Mouse (Mus musculus) ovary, adult 18-20 months (tissue): ENCODE data around the gene Gm20403.
"Not testable (repeated sequence)": the region's sequence is repeated elsewhere in the genome, so short reads cannot be mapped to it uniquely, and the experiment has no call there.

Experiments used
- DNase-seq: peaks from one replicate; pipeline ENCODE4 v3.0.0; 2022; ENCODE audit warnings: low spot score, mixed read lengths

Gm20403 gene

GRCm38 (mm10) chr12:54986052-54986717 is at the start of gene Gm20403:
Gm20403 (minus strand) TSS chr12:54986529.
- DNase-seq: peak; percentile 65

DNA sequence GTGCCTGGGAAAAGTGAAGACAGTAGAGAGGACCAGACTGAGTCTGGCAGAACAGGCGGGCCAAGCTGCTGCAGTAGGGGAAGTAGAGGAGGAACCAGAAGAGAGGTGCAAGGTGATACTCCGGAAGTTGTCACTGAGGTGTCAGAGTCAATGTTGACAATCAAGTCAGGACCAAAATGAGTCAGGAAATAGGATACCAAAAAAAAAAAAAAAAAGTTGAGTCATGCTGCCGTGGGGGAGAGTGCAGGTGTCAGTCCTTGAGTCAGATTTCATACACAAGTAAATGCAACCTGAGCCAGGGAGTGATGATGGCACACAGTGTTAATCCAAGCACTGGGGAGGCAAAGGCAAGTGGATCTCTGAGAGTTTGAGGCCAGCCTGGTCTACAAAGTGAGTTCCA is 40.8 kb upstream of the Gm20403 start:
- no peak for DNase-seq

GRCm38 (mm10) chr12:55023284-55023683 is 37.0 kb upstream of the Gm20403 start:
- no peak for DNase-seq

DNA sequence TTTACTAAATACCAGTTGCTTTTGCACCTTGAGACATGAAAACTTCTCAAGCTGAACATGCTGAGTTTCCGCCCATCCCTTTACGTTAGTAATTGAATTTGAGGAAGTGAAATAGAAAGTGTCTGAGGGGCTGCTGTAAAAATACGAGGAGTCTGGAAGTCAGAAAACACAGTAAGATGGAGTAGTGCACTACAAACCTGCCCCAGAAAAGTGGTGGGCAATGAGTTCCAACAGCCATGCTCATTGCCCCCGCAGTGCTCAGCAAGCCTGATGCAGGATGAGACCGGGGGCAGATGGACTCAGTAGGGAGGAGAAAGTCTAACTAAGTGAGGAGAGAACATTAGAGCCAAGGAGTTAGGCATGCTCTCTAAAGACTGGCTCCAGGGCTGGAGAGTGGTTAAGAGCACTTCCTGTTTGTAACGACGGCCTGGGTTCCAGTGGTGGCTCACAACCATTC is 33.1 kb upstream of the Gm20403 start:
- no peak for DNase-seq

DNA sequence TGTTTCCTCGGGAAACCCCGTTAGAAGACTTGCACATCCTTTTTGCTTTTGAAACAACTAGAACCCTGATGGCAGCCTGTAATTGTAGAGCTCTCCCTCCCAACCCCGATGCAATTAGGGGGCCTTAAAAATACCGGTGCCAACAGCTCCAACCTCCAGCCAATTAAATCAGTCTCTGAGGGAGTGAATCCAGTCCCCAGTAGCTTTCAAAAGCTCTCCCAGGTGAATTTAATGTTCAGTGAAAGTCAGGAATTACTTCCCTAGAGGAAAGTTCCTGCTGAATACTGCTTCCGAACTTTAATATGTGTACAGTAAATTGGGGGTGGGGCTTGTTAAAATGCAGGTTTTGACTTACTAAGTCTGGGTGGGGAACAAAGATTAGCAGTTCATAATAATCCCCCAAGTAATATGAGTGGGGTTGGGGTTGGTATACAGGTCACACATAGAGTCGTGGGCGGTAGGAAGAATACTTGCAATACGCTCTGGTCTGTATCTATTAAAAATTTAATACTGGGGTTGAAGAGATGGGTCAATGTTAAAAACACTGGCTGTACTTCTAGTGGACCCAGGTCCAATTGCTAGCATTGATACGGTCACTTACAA is 30.9 kb upstream of the Gm20403 start:
- DNase-seq: no peak

GRCm38 (mm10) chr12:55016339-55017118 is 30.2 kb upstream of the Gm20403 start:
- DNase-seq: no peak

GRCm38 (mm10) chr12:55015428-55015827 is 29.1 kb upstream of the Gm20403 start:
- no peak for DNase-seq

GRCm38 (mm10) chr12:55013626-55014398 is 27.5 kb upstream of the Gm20403 start, which contains the start of gene Baz1a:
Baz1a (minus strand) TSS chr12:55014348.
- DNase-seq: no peak

DNA sequence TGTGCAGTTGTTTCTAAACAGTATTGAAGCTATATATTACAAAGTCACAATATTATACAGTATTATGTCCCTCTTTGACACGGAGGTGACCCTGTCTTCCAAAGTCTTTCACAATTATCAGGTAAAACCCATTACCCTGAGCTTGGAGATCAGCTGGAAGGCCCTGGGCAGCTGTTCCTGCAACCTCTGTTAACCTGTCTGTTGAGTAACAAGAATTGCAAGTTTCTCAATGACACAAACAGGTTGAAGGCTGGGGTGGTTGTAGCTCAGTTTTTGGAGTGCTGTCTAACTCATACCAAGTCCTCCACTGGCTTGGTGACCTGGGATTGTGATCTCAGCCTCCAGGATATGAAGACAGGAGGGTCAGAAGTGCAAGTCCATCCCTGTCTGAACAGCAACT is 26.7 kb upstream of the Gm20403 start:
- no peak for DNase-seq

- no peak for DNase-seq
Measured at GRCm38 (mm10) chr12:55007361-55008008, 21.2 kb upstream of the Gm20403 start.

DNA sequence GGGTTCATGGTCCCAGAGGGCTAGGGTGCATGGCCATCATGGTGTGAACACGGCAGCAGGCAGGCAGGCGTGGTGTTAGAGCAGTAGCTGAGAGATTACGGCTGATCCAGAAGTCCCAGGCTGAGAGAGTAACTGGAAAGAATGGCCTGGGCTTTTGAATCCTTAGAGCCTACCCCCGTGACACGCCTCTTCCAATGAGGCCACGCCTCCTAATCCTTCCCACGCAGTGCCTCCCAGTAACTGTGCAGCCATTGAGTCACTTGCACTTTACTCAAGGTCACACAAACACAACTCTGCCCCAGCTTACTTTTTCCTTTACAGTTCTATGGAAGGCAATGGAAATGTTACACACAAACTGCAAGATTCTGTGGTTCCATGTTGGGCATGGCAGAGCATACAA is 19.7 kb upstream of the Gm20403 start:
- DNase-seq: no peak

DNA sequence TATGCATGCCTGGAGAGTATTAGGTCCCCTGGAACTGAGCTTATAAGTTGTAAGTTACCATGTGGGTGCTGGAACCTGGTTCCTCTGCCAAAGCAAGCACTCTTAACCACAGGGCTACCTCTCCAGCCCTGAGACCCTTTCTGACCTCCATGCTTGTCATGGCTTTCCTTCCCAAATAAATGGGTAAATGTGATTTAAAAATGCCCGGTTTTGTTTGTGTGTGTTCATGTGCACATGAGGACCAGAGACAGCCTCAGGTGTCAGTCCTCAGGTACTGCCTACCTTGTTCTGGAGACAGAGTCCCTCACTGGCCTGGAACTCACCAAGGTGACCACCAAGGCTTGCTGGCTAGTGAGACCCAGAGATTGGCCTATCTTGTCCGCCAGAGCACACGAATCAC is 18.1 kb upstream of the Gm20403 start:
- DNase-seq: no peak

GRCm38 (mm10) chr12:55003843-55004242 is 17.5 kb upstream of the Gm20403 start:
- DNase-seq: no peak

- not testable (repeated sequence) for DNase-seq
Measured at GRCm38 (mm10) chr12:55002532-55002931, 16.2 kb upstream of the Gm20403 start.

- no peak for DNase-seq
Measured at GRCm38 (mm10) chr12:54999016-54999690, 12.8 kb upstream of the Gm20403 start.

DNA sequence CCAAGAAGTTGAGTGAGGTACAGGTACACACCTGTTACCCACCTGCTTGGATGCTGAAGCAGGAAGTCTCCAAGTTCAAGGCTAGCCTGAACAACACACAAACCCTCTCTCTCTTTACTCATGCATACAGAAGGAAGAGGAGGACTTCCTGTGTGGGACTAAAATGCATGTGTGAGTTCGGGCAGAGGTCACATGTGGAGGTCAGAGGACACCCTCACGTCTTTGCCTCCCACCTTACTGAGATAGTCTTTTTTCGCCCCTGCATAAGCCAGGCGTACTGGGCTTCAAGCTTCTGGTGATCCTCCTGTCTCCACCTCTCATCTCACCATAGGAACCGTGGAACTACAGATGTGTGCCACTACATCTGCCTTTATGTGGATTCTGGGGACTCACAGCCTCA is 12.1 kb upstream of the Gm20403 start:
- no peak for DNase-seq

DNA sequence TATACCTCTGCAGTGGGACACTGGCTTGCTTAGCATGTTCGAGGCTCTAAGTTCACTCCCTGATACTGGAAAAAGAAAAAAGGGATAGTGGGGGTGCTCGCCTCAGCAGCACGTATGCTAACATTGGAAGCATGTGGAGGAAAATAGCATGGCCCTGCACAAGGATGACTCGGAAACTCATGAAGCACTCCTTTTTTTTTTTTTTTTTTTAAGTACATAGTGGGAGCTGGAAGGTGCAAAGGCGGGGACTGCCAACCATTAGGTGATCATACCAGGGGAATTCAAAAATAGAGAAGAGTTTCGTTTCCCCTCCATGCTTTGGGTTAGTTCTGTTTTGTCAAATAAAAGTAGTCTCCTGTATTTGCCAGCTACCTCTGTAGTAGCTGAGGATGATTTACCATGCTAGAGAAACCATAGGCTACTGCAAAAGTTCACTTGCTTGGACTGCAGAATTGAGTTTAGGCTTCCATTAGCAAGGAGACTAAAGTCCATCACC is 10.7 kb upstream of the Gm20403 start:
- DNase-seq: no peak

- no peak for DNase-seq
Measured at GRCm38 (mm10) chr12:54995965-54996364, 9.6 kb upstream of the Gm20403 start.

GRCm38 (mm10) chr12:54994418-54994817 is 8.1 kb upstream of the Gm20403 start:
- DNase-seq: no peak

DNA sequence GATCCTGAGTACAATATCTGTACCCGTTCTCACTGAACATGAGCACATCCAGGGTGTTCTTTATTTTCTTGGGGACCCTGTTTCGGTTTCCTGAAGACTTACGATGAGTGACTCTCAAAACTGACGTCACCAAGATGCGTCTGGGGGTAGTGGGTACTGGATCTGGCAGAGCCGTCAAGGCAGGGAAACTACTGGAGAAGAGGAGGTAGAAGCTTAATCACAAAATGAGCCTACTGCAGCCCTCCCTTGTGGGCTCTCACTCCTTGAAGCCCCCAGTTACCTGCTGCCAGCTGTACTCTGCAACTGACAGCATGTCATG is 7.7 kb upstream of the Gm20403 start:
- DNase-seq: no peak
